Mouse (Mus musculus): ENCODE results near the gene Palb2.

The Palb2 gene

GRCm38 (mm10) chr7:122132497-122133337 lies at the start of gene Palb2, which contains the start of gene Dctn5:
Gene Palb2 (minus strand): TSS chr7:122132985.
Gene Dctn5 (plus strand): TSS chr7:122133041.
- DNase-seq (ENCODE audit: low read depth, low spot score), result peak; percentile 98

GRCm38 (mm10) chr7:122180720-122181119 lies 47.9 kb upstream of the Palb2 start:
- DNase-seq (ENCODE audit: low read depth, low spot score), result no peak

DNA sequence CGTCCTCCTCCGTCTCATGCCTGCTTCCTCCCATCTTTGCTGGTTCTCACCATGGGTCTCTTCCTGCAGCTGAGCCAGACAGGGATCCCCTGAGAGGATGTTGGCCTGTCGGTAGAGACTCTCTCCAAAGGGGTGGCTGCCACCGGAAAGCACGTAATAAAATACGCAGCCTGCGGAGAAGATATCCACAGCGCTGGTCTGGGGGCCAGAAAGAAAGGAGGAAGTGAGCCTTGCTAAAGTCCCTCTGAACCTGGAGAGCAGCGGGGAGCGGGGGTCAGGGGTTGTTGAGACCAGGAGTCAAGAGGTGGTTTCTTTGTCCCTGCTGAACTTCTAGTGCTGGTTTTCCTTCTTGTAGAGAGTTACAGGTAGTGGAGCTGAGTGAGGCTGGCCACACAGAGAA lies 38.8 kb upstream of the Palb2 start:
- DNase-seq (ENCODE audit: low read depth, low spot score), result no peak

- no peak for DNase-seq (ENCODE audit: low read depth, low spot score)
These were observed 37.9 kb upstream of the Palb2 start for GRCm38 (mm10) chr7:122170705-122171104.

DNA sequence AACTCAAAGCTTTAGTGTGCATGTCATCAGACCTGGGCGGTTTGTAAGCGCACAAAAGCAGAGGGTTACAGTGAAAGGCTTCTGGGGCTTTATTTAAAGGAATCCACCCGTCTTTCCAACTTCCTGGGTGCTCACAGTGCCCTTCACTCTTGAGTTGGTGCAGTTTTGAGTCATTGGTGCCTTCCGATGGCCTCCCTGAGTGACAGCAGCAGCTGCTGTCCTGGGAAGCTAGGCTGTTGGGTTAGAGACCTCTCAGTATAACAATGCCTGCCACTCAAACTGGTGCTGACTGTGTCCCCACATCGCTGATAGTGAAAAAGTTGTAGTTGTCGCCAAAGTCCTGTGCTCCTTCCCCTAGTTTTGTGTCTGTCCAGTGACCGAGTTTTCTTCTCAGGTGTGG lies 34.4 kb upstream of the Palb2 start:
- no peak for DNase-seq (ENCODE audit: low read depth, low spot score)

DNA sequence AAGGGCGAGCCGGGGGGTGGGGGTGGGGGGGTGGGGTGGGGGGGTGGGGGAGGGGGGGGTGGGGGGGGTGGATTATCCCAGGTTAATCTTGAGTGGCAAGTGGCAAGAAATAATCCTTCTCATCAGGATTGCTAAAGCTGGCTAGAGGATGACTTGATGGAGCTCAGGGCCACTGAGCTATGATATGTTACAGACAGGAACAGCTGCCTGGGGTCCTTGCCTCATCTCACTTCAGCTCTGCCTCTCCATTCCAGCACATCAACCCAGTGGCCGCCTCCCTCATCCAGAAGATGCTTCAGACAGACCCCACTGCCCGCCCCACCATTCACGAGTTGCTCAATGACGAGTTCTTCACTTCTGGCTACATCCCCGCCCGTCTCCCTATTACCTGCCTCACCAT lies 31.0 kb upstream of the Palb2 start:
- DNase-seq (ENCODE audit: low read depth, low spot score), result no peak

GRCm38 (mm10) chr7:122160037-122160436 lies 27.3 kb upstream of the Palb2 start:
- DNase-seq (ENCODE audit: low read depth, low spot score), result no peak

GRCm38 (mm10) chr7:122158915-122159902 lies 26.4 kb upstream of the Palb2 start, which contains the start of gene Plk1:
Gene Plk1 (plus strand): TSS chr7:122159439.
- peak; percentile 86 for DNase-seq (ENCODE audit: low read depth, low spot score)

- DNase-seq (ENCODE audit: low read depth, low spot score), result no peak
These were observed 25.7 kb upstream of the Palb2 start for GRCm38 (mm10) chr7:122158488-122158887.

- DNase-seq (ENCODE audit: low read depth, low spot score), result no peak
These were observed 19.7 kb upstream of the Palb2 start for GRCm38 (mm10) chr7:122152473-122152872.

DNA sequence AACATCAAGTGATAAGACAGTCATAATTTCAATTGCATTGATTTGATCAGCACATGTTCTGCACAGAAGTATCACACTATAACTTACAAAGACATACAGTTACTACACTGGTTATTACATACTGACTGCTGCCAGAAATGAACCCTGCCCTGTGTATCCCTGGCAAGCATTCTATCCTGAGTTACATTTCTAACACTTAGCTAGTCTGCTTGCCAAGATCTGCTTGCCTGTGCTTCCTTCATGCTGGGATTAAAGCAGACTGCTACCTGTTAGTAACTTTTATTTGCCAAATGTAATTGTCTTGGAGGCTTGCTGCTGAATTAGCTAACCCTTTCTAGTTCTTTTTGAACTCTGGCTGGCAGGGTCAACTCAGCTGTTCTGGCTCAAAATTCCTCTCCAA lies 8.2 kb upstream of the Palb2 start:
- no peak for DNase-seq (ENCODE audit: low read depth, low spot score)

GRCm38 (mm10) chr7:122138190-122138589 lies 5.4 kb upstream of the Palb2 start:
- DNase-seq (ENCODE audit: low read depth, low spot score), result no peak

- DNase-seq (ENCODE audit: low read depth, low spot score), result no peak
These were observed 4.3 kb upstream of the Palb2 start for GRCm38 (mm10) chr7:122137071-122137470.

GRCm38 (mm10) chr7:122135070-122135469 lies 2.3 kb upstream of the Palb2 start:
- no peak for DNase-seq (ENCODE audit: low read depth, low spot score)

GRCm38 (mm10) chr7:122133338-122133625 lies 497 bp upstream of the Palb2 start:
- DNase-seq (ENCODE audit: low read depth, low spot score), result no peak

- DNase-seq (ENCODE audit: low read depth, low spot score), result no peak
These were observed 951 bp downstream of the Palb2 start for GRCm38 (mm10) chr7:122131834-122132233.

DNA sequence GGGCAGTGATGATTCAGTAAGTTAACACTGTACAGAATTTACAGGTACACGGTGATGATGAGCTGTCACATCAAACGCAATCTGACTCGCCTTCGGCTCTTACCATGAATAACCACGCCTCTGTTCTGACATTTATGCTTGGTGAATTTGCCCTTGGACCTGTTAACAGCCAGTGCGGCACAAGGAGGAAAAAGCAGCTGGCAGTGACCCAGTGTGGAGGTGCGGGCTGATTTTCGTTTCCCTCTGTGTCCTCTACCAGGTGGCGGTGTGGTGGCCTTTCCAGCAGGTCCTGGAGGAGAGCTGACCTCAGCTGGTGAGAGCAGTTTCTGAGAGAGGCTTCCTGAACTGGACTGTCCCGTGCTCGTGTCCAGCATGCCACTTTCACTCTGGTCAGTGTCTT lies 5.8 kb downstream of the Palb2 start:
- no peak for DNase-seq (ENCODE audit: low read depth, low spot score)

DNA sequence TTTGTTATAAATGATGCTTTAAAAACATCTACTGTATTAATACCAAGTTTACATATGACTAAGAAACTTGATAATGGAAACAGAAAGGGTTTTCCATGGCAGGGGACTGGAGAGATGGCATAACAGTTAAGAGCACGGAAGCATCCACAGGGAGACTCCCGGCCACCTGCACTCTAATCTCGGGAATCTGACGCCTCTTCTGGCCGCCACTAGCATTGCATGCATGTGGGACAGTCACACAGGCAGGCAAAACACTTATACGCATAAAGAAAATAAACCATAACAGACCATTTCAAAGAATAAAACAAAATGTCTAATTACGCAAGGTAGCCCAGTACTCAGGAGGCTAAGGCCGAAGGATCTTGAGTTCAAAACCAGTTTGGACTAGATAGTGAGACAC lies 7.1 kb downstream of the Palb2 start:
- no peak for DNase-seq (ENCODE audit: low read depth, low spot score)

GRCm38 (mm10) chr7:122123518-122123917 lies 9.3 kb downstream of the Palb2 start:
- no peak for DNase-seq (ENCODE audit: low read depth, low spot score)

- no peak for DNase-seq (ENCODE audit: low read depth, low spot score)
These were observed 24.6 kb downstream of the Palb2 start for GRCm38 (mm10) chr7:122108206-122108605.

DNA sequence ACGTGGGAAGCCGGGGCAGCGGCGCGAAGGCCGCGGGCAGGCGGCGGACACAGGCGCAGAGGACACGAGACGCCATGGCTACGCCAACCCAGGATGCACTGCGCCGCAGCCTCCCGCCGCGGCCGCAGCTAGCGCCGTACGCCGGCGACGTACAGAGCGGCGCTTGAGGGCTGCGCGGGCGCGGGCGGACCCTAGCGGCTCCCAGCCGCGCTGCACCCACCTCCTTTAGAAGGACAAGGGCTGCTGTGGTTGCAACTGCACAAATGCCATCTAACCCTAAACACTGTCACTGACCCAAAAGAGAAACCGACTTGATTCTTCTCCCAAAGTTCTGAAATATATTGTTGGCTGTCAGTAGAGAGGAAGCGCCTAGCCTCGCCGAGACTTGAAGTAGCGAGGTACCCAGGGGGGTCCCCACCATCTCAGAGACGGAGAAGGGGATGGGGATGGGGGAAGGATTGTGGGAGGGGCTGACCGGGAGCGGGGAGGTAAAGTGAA lies 31.0 kb downstream of the Palb2 start, which contains the start of gene Ndufab1:
TSS of gene Ndufab1 (minus strand) at position 140 of the 498 bp plus-strand sequence.
- peak; percentile 86 for DNase-seq (ENCODE audit: low read depth, low spot score)
